Mouse (Mus musculus): Measurements from ENCODE around the gene Taco1. TPM values are rescaled to one million over a fixed set of nuclear protein-coding genes. Genes with fewer than 3 reads are reported as not detected.
A peak's percentile ranks its signal among the peaks of the same experiment; 100 is the strongest.
"Not testable (repeated sequence)": the region's sequence is repeated elsewhere in the genome, so short reads cannot be mapped to it uniquely, and the experiment has no call there.

Gene Taco1
- total RNA-seq, 4 experiments from 2014 or later = 15.5 to 23.3 (median 18.7) TPM

DNA sequence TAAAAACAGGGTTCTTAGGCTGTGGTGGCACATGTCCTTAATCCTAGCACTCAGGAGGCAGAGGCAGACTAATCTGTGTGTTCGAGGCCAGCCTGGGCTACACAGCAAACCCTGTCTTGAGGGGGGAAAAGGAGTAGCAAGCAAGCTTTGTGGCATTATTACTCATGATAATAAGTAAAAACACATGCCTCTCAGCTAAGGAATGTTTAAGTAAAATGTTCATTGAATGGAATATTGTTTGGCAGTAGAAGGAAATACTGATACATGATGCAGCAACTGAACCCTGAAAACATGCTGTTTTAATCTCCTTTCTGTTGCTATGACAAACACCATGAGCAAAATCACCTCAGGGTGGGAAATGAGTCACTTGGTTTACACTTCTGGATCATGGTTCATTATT is 4.5 kb upstream of the Taco1 start:
- DNase-seq (ENCODE audit: low spot score in 2 of 2) = no peak

DNA sequence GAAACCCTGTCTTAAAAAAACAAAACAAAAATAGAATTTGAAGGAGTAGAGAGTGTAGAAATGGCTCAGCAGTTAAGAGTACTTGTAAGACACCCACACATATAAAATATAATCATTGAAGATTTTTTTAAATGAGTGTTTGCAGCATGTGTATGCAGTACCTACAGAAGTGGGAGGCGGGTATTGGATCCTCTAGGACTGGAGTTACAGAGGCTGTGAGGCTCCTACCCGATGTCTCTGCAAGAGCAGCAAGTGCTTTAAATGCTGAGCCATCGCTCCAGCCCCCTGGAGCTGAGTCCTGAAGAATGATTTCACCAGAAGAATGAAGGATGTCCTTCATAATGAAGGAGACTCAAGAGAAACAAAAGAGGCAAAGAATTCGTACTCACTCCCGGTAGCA is 2.1 kb upstream of the Taco1 start:
- DNase-seq (ENCODE audit: low spot score in 2 of 2) = no peak

DNA sequence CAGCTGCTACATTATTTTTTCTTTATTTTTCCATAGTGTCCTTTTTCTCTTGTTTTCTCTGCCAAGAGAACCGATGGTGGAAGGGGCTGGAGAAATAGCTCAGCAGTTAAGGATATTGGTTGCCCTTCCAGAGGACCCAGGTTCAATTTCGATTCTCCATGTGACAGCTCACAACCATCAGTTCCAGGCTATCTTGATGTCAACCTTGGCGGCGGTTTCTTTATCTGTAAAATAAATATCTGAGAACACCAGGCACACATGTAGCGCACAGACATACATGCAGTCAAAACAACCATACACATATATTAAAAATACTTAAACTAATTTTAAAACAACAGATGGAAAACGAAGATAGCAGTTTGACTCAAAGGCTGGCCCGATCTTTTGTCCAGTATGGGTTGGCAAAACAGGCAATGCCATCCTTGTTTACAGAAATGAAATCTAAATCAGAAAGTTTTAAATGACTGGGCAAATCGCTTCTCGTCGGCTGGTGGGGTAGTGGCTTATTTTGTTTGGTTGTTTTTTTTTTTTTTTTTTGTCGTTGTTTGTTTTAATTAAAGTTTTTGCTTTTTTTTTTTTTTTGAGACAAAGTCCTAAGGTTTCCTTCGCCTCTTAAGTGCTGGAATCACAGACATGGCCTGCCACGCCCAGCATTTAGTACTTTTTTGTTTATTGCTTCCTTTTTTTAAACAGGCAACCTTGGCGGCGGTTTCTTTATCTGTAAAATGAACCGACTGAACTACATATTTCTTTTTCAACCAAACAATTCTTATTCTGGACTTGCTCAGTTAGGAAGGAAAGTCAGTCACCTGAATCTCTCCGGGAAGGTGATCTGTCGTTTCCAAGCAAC is 563 bp upstream of the Taco1 start:
- no peak for DNase-seq (ENCODE audit: low spot score in 2 of 2)

DNA sequence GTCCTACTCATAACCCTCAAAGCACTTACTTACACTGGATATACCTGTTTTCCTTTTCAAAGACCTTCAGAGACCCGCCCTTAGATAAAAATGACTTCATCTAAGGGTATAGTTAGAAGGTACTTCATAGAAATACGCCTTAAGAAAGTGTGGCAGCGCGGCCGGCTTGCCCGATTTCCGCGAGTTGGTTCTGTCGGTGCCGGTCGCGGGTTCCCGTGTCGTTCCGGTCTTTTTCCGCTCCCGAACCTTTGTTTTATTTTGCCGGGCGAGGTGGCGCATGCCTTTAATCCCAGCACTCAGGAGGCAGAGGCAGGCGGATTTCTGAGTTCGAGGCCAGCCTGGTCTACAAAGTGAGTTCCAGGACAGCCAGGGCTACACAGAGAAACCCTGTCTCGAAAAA is 755 bp downstream of the Taco1 start:
- DNase-seq (ENCODE audit: low spot score in 2 of 2) = not testable (repeated sequence)

GRCm38 (mm10) chr11:106073774-106074173 is 7.9 kb downstream of the Taco1 start:
- no peak for DNase-seq (ENCODE audit: low spot score in 2 of 2)

GRCm38 (mm10) chr11:106076321-106076720 is 10.5 kb downstream of the Taco1 start:
- DNase-seq (ENCODE audit: low spot score in 2 of 2) = peak in 1 of 2 experiments; percentile 38

- peak; percentile 100 for DNase-seq (ENCODE audit: low spot score in 2 of 2)
Observed at GRCm38 (mm10) chr11:106083708-106084701, 18.1 kb downstream of the Taco1 start, which contains the start of gene Map3k3. Map3k3 (plus strand) TSS chr11:106084613.

DNA sequence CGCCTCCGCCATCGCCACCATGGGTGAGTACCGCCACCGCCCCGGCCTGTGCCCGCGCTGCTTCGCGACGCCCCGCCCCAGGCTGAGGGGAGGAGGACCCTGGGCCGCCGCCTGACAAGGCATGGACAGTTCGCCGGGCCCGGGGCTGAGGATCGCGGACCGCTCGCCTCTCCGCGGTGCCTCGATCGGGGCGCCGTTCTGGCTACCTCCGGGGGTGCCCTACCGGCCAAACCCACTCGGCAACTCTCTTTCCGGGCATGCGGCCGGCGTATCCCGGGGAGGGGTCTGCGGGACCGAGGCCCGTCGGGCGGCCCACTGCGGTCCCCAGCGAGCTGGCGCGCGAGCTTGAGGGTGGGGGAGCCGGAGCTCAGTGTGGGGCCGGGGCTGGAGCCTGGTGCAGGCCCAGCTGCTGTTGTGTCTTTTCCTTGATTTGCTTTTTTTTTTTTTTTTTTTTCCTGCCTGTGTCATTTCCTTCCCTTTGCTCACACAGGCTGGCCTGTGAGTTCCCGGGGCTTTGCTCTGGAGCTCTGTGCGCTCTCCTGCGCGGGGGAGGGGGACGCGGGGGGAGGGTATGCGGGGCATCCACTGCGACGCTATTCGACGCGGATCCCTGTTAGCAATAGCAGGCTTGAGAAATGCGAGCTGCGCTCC is 19.2 kb downstream of the Taco1 start:
- DNase-seq (ENCODE audit: low spot score in 2 of 2) = peak; percentile 35 to 52

DNA sequence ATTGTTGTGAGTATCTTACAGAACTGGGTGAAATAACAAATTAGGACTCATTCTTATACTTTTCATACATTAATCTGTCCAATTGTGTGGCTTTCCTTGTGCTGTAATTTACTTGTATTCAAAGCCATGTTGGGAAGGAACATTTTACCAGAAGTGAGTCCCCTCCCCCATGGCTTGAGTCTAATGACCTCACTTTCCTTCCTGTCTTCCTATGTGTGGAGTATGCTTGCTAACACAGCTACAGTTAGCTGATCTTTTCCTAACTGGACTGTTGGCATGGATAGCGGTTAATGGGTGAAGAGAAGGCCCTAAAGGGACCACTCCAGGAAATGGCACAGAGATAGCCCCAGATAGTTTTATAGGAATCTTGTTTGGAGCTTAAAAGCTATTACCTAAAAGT is 32.4 kb downstream of the Taco1 start:
- no peak for DNase-seq (ENCODE audit: low spot score in 2 of 2)

- DNase-seq (ENCODE audit: low spot score in 2 of 2) = no peak
Observed at GRCm38 (mm10) chr11:106102866-106103265, 37.0 kb downstream of the Taco1 start.

DNA sequence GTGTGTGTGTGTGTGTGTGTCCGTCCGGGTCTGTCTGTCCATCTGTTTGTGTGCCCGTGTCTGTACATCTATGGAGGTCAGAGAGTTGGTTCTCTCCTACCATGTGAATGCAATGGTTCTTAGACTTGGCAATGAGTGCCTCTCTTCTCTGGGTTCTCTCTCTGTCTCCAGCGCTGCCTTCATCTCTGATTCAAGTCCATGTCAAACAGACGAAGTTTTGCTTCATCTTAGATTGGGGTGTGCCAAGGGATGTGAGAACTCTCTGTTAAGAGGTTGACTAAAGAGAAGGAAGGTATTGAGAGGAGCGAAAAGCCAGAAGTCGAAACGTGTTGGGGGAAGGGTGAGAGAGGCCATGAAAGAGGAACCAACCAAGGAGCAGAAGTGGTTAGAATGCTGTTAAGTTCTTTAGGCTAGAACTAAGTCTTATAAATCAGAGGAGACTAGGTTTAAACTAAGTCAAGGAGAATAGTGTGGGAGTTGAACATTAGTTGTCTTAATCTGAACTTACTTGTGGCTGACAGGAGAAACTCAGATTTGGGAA is 40.3 kb downstream of the Taco1 start:
- DNase-seq (ENCODE audit: low spot score in 2 of 2) = no peak

GRCm38 (mm10) chr11:106111688-106112087 is 45.8 kb downstream of the Taco1 start:
- DNase-seq (ENCODE audit: low spot score in 2 of 2) = no peak

DNA sequence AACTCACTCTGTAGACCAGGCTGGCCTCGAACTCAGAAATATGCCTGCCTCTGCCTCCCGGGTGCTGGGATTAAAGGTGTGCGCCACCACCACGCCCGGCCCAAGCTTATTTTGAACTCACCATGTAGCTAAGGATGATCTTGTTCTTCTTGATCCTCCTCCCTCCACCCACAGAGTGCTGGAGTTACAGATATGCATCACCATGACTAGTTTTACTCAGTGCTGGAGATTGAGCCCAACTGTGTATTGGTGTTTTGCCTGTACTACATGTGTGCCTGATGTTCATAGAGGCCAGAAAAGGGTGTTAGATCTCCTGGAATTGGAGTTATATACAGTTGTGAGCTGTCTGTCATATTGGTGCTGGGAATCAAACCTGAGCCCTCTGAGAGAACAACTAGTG is 56.4 kb downstream of the Taco1 start:
- no peak for DNase-seq (ENCODE audit: low spot score in 2 of 2)

DNA sequence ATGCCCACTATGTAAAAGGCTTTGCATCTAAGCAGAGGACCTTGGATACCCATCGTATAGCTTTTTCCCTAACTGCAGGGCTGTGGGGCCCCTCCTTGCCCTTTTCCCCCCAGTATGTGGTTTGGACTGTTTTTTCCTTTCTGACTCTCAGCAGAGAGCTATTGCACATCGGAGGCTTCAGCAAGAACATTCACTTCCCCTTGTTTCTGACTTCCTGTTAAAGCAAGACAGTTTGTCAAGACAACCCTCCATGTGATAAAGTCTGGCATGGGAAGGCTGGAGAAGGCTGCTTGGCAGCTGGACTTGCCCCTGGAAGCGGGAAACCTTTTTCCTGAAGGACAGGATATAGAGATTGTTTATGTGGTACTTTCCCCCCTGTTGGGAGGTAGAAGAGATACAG is 56.9 kb downstream of the Taco1 start:
- DNase-seq (ENCODE audit: low spot score in 2 of 2) = no peak

Other genes starting within 250 kb of the Taco1 start
- 10 to 100 TPM; 48.1 to 63.3 (median 58.7) TPM for gene Cyb561, start 112.7 kb upstream of the Taco1 start, total RNA-seq (2022)
- 10 to 100 TPM in 3 of 4 experiments, 1 to 10 TPM in 1; 7.8 to 10.9 (median 10.6) TPM for gene Ace, start 98.1 kb upstream of the Taco1 start, total RNA-seq (2022)
- not detected for gene Ace3, start 71.4 kb upstream of the Taco1 start, total RNA-seq (2022)
- gene Kcnh6, start 57.9 kb upstream of the Taco1 start, total RNA-seq (2022) = 1 to 10 TPM; 1.1 to 1.6 (median 1.3) TPM
- gene Dcaf7, start 29.2 kb upstream of the Taco1 start, total RNA-seq (2022) = 100 to 1,000 TPM; 121 to 133 (median 126) TPM
- 10 to 100 TPM; 30.2 to 37.4 (median 35.1) TPM for gene Map3k3, start 18.6 kb downstream of the Taco1 start, total RNA-seq (2022)
- gene Gm10840, start 94.8 kb downstream of the Taco1 start, total RNA-seq (2022) = 1 to 10 TPM in 1 of 4 experiments, not detected in 3; 1.4 TPM
- 100 to 1,000 TPM; 111 to 131 (median 122) TPM for gene Limd2, start 94.8 kb downstream of the Taco1 start, total RNA-seq (2022)
- gene Strada, start 136.1 kb downstream of the Taco1 start, total RNA-seq (2022) = 10 to 100 TPM; 29.2 to 33.2 (median 31.0) TPM
- gene Ccdc47, start 150.3 kb downstream of the Taco1 start, total RNA-seq (2022) = 10 to 100 TPM; 82.3 to 98.3 (median 92.6) TPM
- 10 to 100 TPM; 65.3 to 71.1 (median 69.4) TPM for gene Ddx42, start 150.9 kb downstream of the Taco1 start, total RNA-seq (2022)
- 10 to 100 TPM; 28.9 to 33.3 (median 32.4) TPM for gene Ftsj3, start 190.0 kb downstream of the Taco1 start, total RNA-seq (2022)
- gene Psmc5, start 190.1 kb downstream of the Taco1 start, total RNA-seq (2022) = 100 to 1,000 TPM; 164 to 180 (median 176) TPM
- gene Smarcd2, start 206.9 kb downstream of the Taco1 start, total RNA-seq (2022) = 10 to 100 TPM; 29.1 to 34.7 (median 31.2) TPM
- gene Tcam1, start 210.6 kb downstream of the Taco1 start, total RNA-seq (2022) = under 1 TPM in 2 of 4 experiments, not detected in 2; 0.16 to 0.20 TPM
- gene Gh, start 235.8 kb downstream of the Taco1 start, total RNA-seq (2022) = 1 to 10 TPM in 1 of 4 experiments, under 1 TPM in 1, not detected in 2; 0.57 to 1.7 TPM
- gene Cd79b, start 248.7 kb downstream of the Taco1 start, total RNA-seq (2022) = under 1 TPM in 1 of 4 experiments, not detected in 3; 0.39 TPM